Mouse (Mus musculus): ENCODE data around the gene Acta2. TPM values are rescaled to one million over a fixed set of nuclear protein-coding genes. Genes with fewer than 3 reads are reported as not detected.
A peak's percentile ranks its signal among the peaks of the same experiment; 100 is the strongest.

Gene Acta2
- polyA plus RNA-seq, 1 experiment from 2014 or later = 1,410 TPM

- H3K4me2 ChIP-seq (replicated peaks) = no peak overlapping the region
- WGBS = 96% methylated on average over 1 of the region's 1 CpGs
- ATAC-seq = no peak
Measured at GRCm38 (mm10) chr19:34288696-34289095, 33.3 kb upstream of the Acta2 start.

GRCm38 (mm10) chr19:34287656-34288415 lies 32.4 kb upstream of the Acta2 start:
- H3K9me3 ChIP-seq = no peaks in the 10 kb centered on the region
- no peak for ATAC-seq
- H3K36me3 ChIP-seq = no peaks in the 10 kb centered on the region
- no peak overlapping the region for H3K4me3 ChIP-seq (replicated peaks)
- H3K27ac ChIP-seq = no peak overlapping the region
- H3K4me2 ChIP-seq (replicated peaks) = no peak overlapping the region
- H3K27me3 ChIP-seq (replicated peaks) = no peaks in the 10 kb centered on the region
- no peak overlapping the region for H3K9ac ChIP-seq
- H3K4me1 ChIP-seq (replicated peaks) = no peaks in the 10 kb centered on the region; the same call in 1 of the 2 replicates
- WGBS = 76% methylated on average over 13 of the region's 13 CpGs

More at GRCm38 (mm10) chr19:34288696-34289095, 33.3 kb upstream of the Acta2 start:
- H3K27ac ChIP-seq = no peak overlapping the region
- H3K9me3 ChIP-seq = no peaks in the 10 kb centered on the region
- no peak overlapping the region for H3K9ac ChIP-seq
- H3K4me1 ChIP-seq (replicated peaks) = no peaks in the 10 kb centered on the region; the same call in 1 of the 2 replicates
- H3K36me3 ChIP-seq = no peaks in the 10 kb centered on the region
- no peaks in the 10 kb centered on the region for H3K27me3 ChIP-seq (replicated peaks)
- H3K4me3 ChIP-seq (replicated peaks) = no peak overlapping the region

- H3K9me3 ChIP-seq = no peaks in the 10 kb centered on the region
- no peak overlapping the region for H3K4me3 ChIP-seq (replicated peaks)
- no peaks in the 10 kb centered on the region; the same call in 1 of the 2 replicates for H3K4me1 ChIP-seq (replicated peaks)
- H3K27ac ChIP-seq = no peak overlapping the region
- no peak for ATAC-seq
- H3K36me3 ChIP-seq = no peaks in the 10 kb centered on the region
- H3K27me3 ChIP-seq (replicated peaks) = no peaks in the 10 kb centered on the region
- H3K9ac ChIP-seq = no peak overlapping the region
- H3K4me2 ChIP-seq (replicated peaks) = no peak overlapping the region
Measured at GRCm38 (mm10) chr19:34287221-34287620, 31.8 kb upstream of the Acta2 start.

DNA sequence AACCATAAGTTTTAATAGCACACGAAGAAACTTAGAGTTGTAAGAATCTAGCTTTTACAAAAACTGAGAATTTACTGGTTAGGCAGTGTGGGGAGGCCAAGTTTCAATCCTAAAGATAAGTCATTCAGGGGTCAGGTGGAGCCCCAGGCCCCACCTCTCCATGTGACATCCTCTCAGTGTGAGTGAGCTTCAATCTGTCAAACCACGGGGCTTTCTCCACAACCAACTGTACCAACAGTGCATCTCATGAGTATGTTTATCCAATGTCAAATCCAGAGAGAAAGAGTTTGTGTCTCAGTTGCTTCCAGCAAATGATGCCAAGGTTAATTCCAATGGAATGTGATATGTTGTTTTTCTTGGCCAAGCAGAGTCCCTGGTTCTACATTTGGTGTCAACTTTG lies 29.4 kb upstream of the Acta2 start:
- no peak for ATAC-seq
- no peaks in the 10 kb centered on the region for H3K36me3 ChIP-seq

GRCm38 (mm10) chr19:34284383-34284782 lies 29.0 kb upstream of the Acta2 start:
- Histone ChIP-seq H3K9me3 (no peaks in the 10 kb centered on the region), H3K27ac (no peak overlapping the region), H3K9ac (no peak overlapping the region), H3K4me1 (replicated peaks) (no peaks in the 10 kb centered on the region), H3K4me2 (replicated peaks) (no peak overlapping the region), H3K4me3 (replicated peaks) (no peak overlapping the region), H3K36me3 (no peaks in the 10 kb centered on the region), H3K27me3 (replicated peaks) (no peaks in the 10 kb centered on the region)
- ATAC-seq = no peak
- WGBS = 65% methylated on average over 10 of the region's 10 CpGs

More for the DNA sequence above, 29.4 kb upstream of the Acta2 start:
- H3K4me1 ChIP-seq (replicated peaks) = no peaks in the 10 kb centered on the region
- no peaks in the 10 kb centered on the region for H3K9me3 ChIP-seq
- H3K9ac ChIP-seq = no peak overlapping the region
- WGBS = 41% methylated on average over 2 of the region's 2 CpGs
- no peak overlapping the region for H3K4me3 ChIP-seq (replicated peaks)
- no peaks in the 10 kb centered on the region for H3K27me3 ChIP-seq (replicated peaks)
- no peak overlapping the region for H3K27ac ChIP-seq
- H3K4me2 ChIP-seq (replicated peaks) = no peak overlapping the region

GRCm38 (mm10) chr19:34283614-34284013 lies 28.2 kb upstream of the Acta2 start:
- no peak overlapping the region for H3K4me2 ChIP-seq (replicated peaks)
- H3K4me3 ChIP-seq (replicated peaks) = no peak overlapping the region
- H3K36me3 ChIP-seq = no peaks in the 10 kb centered on the region
- H3K9me3 ChIP-seq = no peaks in the 10 kb centered on the region
- no peak for ATAC-seq
- H3K9ac ChIP-seq = no peak overlapping the region
- 58% methylated on average over 6 of the region's 6 CpGs for WGBS
- no peaks in the 10 kb centered on the region for H3K27me3 ChIP-seq (replicated peaks)
- no peaks in the 10 kb centered on the region for H3K4me1 ChIP-seq (replicated peaks)
- no peak overlapping the region for H3K27ac ChIP-seq

DNA sequence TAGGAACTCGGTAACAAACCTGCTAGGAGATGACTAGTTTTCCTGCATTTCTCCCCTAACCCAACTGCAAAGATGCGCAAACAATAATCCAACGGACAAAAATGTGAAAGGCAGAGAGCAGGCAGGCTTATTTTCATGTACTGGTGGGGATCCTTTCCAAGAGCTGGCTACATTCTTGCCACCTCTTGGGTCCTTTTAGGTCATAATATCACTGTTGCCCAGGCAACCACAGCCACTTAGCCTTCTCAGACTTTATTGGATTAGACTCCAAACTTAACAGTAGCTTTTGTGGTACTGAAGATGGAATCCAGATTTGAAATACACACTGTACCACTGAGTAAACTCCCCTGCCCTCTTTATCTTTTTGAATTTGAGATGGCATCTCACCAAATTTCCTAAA lies 22.7 kb upstream of the Acta2 start:
- Histone ChIP-seq H3K9me3 (no peaks in the 10 kb centered on the region), H3K27ac (no peak overlapping the region), H3K9ac (no peak overlapping the region), H3K4me3 (replicated peaks) (no peak overlapping the region), H3K4me2 (replicated peaks) (no peak overlapping the region), H3K27me3 (replicated peaks) (no peaks in the 10 kb centered on the region), H3K4me1 (replicated peaks) (no peaks in the 10 kb centered on the region), H3K36me3 (no peaks in the 10 kb centered on the region)
- 88% methylated on average over 3 of the region's 3 CpGs for WGBS
- no peak for ATAC-seq

GRCm38 (mm10) chr19:34273073-34273472 lies 17.7 kb upstream of the Acta2 start:
- Histone ChIP-seq H3K27ac (no peak overlapping the region), H3K4me2 (replicated peaks) (no peak overlapping the region), H3K4me1 (replicated peaks) (no peaks in the 10 kb centered on the region), H3K36me3 (no peaks in the 10 kb centered on the region), H3K4me3 (replicated peaks) (no peak overlapping the region), H3K9ac (no peak overlapping the region), H3K27me3 (replicated peaks) (no peaks in the 10 kb centered on the region), H3K9me3 (no peaks in the 10 kb centered on the region)
- no peak for ATAC-seq
- 98% methylated on average over 1 of the region's 1 CpGs for WGBS

- Histone ChIP-seq H3K4me3 (replicated peaks) (no peak overlapping the region), H3K9me3 (no peaks in the 10 kb centered on the region), H3K9ac (no peak overlapping the region), H3K4me1 (replicated peaks) (no peaks in the 10 kb centered on the region), H3K4me2 (replicated peaks) (no peak overlapping the region), H3K36me3 (no peaks in the 10 kb centered on the region), H3K27ac (no peak overlapping the region), H3K27me3 (replicated peaks) (no peaks in the 10 kb centered on the region)
- WGBS = 86% methylated on average over 13 of the region's 13 CpGs
- ATAC-seq = peak; percentile 70
Measured at GRCm38 (mm10) chr19:34270824-34271464, 15.6 kb upstream of the Acta2 start.

DNA sequence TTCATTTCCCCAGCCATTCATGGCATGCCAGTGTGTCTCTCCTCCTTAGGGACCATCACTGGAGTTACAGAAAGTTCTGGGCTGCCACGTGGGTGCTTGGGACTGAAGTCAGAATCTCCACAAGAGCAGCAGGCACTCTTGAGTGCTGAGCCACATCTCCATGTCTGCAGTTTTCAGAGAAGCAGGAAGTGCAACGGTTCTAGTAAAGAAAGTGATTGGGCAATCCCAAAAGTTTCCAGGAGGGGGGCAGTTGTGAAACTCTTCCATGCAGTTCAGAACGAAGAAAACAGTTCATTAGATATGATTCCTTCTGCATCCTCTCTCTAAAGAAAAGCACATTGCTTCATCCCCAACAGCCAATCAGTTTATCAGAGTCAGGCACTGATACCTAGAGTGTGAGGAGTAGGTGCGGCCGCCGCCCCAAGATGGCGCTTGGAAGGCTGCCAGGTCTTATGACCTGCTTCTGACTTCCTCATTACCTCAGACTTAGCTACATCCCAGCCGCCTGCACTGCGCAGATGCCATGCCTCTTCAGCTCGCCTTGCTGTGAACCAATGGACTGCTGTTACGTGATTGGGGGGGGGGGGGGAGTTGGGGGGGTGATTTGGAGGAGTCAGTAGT lies 14.8 kb upstream of the Acta2 start:
- no peak overlapping the region for H3K4me3 ChIP-seq (replicated peaks)
- H3K27me3 ChIP-seq (replicated peaks) = no peaks in the 10 kb centered on the region
- H3K9ac ChIP-seq = no peak overlapping the region
- H3K36me3 ChIP-seq = no peaks in the 10 kb centered on the region
- H3K4me2 ChIP-seq (replicated peaks) = no peak overlapping the region
- H3K4me1 ChIP-seq (replicated peaks) = no peaks in the 10 kb centered on the region
- H3K27ac ChIP-seq = no peak overlapping the region
- WGBS = 78% methylated on average over 11 of the region's 11 CpGs
- H3K9me3 ChIP-seq = no peaks in the 10 kb centered on the region
- peak; percentile 91 for ATAC-seq

DNA sequence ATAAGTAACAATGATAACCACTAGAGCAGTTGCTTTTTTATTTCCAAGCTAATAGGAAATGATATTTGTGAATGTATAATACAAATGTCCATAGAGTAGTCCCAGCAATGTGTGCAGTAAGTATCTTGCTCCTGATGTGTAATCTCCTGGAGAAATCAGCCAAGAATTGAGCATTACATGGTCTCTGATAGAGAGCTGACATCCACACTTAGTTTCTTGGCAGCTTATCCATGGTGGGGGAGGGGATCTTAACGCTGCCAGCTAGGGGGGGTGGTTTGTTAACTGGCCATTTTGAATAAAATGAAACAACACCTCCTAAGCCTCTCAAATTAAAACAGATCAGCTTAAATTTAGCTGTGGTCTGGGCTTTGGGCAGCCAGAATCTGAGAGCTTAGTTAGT lies 13.6 kb upstream of the Acta2 start:
- H3K36me3 ChIP-seq = no peaks in the 10 kb centered on the region
- H3K9ac ChIP-seq = no peak overlapping the region
- WGBS = 44% methylated on average over 1 of the region's 1 CpGs
- H3K27me3 ChIP-seq (replicated peaks) = no peaks in the 10 kb centered on the region
- no peaks in the 10 kb centered on the region for H3K4me1 ChIP-seq (replicated peaks)
- no peaks in the 10 kb centered on the region for H3K9me3 ChIP-seq
- no peak overlapping the region for H3K4me3 ChIP-seq (replicated peaks)
- no peak overlapping the region for H3K27ac ChIP-seq
- no peak for ATAC-seq
- H3K4me2 ChIP-seq (replicated peaks) = no peak overlapping the region

GRCm38 (mm10) chr19:34265604-34266193 lies 10.3 kb upstream of the Acta2 start:
- H3K27ac ChIP-seq = peak overlapping the region; percentile 51
- ATAC-seq = peak; percentile 50
- 69% methylated on average over 5 of the region's 5 CpGs for WGBS

More at GRCm38 (mm10) chr19:34265604-34266193, 10.3 kb upstream of the Acta2 start:
- Histone ChIP-seq H3K4me2 (replicated peaks) (no peak overlapping the region), H3K4me1 (replicated peaks) (no peaks in the 10 kb centered on the region), H3K36me3 (no peaks in the 10 kb centered on the region), H3K27me3 (replicated peaks) (no peaks in the 10 kb centered on the region), H3K9ac (no peak overlapping the region), H3K9me3 (no peaks in the 10 kb centered on the region), H3K4me3 (replicated peaks) (no peak overlapping the region)

Measured in intestine, embryonic 15.5 days (tissue).